Mouse (Mus musculus): Measurements from ENCODE around the gene Olfr639.
"Not testable (repeated sequence)": the region's sequence is repeated elsewhere in the genome, so short reads cannot be mapped to it uniquely, and the experiment has no call there.

The Olfr639 gene

DNA sequence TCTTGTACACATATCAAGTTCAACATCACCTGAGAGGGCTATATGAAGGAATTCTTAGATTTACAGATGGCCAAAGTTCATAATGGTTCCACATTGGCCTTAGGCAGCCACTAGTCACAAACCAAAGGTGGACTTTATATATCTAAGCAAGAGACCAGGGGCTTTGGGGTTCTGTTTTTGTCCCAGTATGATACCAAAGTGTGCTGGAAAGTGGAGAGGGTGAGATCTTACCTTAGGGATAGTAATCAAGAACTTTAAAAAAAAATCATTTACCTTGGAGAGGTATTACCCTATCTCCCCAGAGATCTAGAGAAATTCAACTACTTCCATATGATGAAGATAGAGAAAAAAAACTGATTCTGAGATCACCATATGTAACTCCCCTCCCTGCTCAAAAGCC, at the start of gene Olfr639:
Gene Olfr639, minus strand, starts transcription at position 101 of the 400 bp plus-strand sequence.
- no peak for DNase-seq (ENCODE audit: low spot score in 2 of 2)

DNA sequence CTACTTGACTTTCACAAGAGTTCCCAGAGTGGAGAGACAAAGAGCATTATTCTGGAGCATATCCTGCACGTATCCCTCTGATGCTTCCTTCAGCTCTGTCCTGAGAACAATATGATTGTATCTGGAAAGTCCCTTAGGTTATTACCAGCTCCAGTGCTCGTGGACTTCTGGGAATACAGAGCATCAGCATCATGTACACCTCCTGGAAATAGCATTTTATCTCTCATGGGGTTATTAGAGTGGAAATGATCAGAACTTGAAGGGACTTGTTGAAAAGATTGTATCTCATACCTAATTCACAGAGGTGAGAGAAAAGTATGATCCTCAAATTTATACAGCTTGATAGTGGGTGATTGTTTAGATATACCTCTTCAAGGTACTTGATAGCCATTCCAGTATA, 44.2 kb upstream of the Olfr639 start, which contains the start of gene 4930516K23Rik:
Gene 4930516K23Rik, minus strand, starts transcription at position 101 of the 400 bp plus-strand sequence.
- DNase-seq (ENCODE audit: low spot score in 2 of 2): no peak

GRCm38 (mm10) chr7:104059215-104059614, 42.1 kb upstream of the Olfr639 start:
- DNase-seq (ENCODE audit: low spot score in 2 of 2): no peak

GRCm38 (mm10) chr7:104052566-104052965, 35.5 kb upstream of the Olfr639 start, which contains the start of gene Olfr642:
Gene Olfr642 (minus strand): TSS chr7:104052666.
- DNase-seq (ENCODE audit: low spot score in 2 of 2): no peak

- no peak for DNase-seq (ENCODE audit: low spot score in 2 of 2)
Observed at GRCm38 (mm10) chr7:104050745-104051144, 33.6 kb upstream of the Olfr639 start.

DNA sequence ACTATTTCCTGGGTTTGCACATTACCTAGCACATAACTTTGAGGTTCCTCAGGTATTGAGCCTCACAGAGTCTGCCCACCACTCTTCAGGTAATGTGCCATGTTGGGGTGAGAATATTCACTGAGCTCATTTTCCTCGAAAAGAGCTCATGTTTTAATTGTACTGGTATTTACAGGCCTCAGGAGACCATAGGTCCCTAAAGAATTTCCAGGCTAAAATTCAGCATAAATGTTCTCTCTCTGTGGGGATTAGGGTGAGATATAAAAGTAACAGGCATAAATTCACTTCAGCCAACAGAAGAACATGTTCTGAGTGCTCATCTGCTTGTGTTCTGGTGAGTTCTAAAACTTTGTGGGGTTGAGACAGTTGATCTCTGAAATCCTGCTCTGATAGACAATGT, 18.0 kb upstream of the Olfr639 start, which contains the start of gene Olfr641:
Gene Olfr641, plus strand, starts transcription at position 301 of the 400 bp plus-strand sequence.
- no peak for DNase-seq (ENCODE audit: low spot score in 2 of 2)

- DNase-seq (ENCODE audit: low spot score in 2 of 2): no peak
Observed at GRCm38 (mm10) chr7:104026978-104027377, 9.9 kb upstream of the Olfr639 start.

GRCm38 (mm10) chr7:104025473-104025872, 8.4 kb upstream of the Olfr639 start, which contains the start of gene Olfr640:
Gene Olfr640 (minus strand): TSS chr7:104025573.
- no peak for DNase-seq (ENCODE audit: low spot score in 2 of 2)

- no peak for DNase-seq (ENCODE audit: low spot score in 2 of 2)
Observed at GRCm38 (mm10) chr7:104021651-104022050, 4.5 kb upstream of the Olfr639 start.

DNA sequence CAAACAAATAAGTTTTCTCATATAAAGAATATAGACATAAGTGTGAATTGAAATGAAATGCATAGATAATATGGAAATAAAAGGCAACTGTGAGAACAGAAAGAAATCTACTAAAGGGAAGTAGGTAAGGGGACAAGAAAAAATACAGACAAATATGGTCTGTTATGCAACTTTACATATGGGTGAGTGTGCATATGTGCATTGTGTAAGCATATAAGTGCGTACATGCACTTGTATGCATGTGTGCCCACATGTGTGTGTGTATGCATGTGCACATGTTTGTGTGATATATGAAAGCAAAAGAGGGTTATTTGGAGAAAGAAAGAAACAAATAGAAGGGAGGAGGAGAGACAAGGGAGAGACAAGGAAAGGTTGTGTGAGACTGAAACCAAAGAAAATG, 1.9 kb upstream of the Olfr639 start:
- DNase-seq (ENCODE audit: low spot score in 2 of 2): no peak

GRCm38 (mm10) chr7:103999124-103999523, 18.0 kb downstream of the Olfr639 start:
- no peak for DNase-seq (ENCODE audit: low spot score in 2 of 2)

DNA sequence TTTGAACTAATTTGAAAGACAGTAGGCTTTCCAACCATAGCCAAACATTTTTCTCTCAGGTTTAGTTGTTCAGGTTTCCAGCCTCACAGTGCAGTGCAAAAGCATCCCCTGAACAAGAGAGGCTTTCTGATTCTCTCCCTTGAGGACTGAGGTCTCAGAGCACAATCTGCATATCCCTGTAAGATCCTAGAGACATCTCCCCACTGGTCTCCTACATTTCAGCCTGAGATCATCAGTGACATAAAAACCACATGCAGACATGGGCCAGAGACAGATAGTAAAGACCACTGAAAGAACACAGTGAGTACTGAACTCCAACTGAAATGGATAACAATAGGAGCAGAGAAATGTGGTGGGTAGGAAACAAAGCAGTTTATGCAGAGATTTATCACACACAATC, 18.7 kb downstream of the Olfr639 start, which contains the start of gene Olfr638:
Gene Olfr638, plus strand, starts transcription at position 301 of the 400 bp plus-strand sequence.
- DNase-seq (ENCODE audit: low spot score in 2 of 2): no peak

GRCm38 (mm10) chr7:103971782-103972181, 45.3 kb downstream of the Olfr639 start:
- DNase-seq (ENCODE audit: low spot score in 2 of 2): no peak

GRCm38 (mm10) chr7:103970852-103971251, 46.3 kb downstream of the Olfr639 start, which contains the start of gene Olfr635:
Gene Olfr635 (plus strand): TSS chr7:103971152.
- DNase-seq (ENCODE audit: low spot score in 2 of 2): no peak

- DNase-seq (ENCODE audit: low spot score in 2 of 2): not testable (repeated sequence)
Observed at GRCm38 (mm10) chr7:103966873-103967272, 50.2 kb downstream of the Olfr639 start.

Data from spleen, postnatal 14 days (tissue).